Mouse (Mus musculus): ENCODE measurements around the gene Phc1. TPM values are rescaled to one million over a fixed set of nuclear protein-coding genes. Genes with fewer than 3 reads are reported as not detected.
"Not testable (repeated sequence)": the region's sequence is repeated elsewhere in the genome, so short reads cannot be mapped to it uniquely, and the experiment has no call there.

Gene Phc1
- total and polyA plus RNA-seq, 3 experiments, result 4.6 to 35.9 TPM; not detected in 1

GRCm38 (mm10) chr6:122387177-122388028 is 47.0 kb upstream of the Phc1 start:
- not testable (repeated sequence) for H3K9me3 ChIP-seq (replicated peaks; ENCODE audit: insufficient read depth, low read length)

GRCm38 (mm10) chr6:122385724-122386123 is 45.4 kb upstream of the Phc1 start:
- Histone ChIP-seq H3K79me2 (ENCODE audit: control insufficient read depth, insufficient read depth, low read length, poor library complexity) (no peaks in the 10 kb centered on the region), H3K4me1 (ENCODE audit: control insufficient read depth in 1 of 2, insufficient read depth in 2 of 2, low read length in 2 of 2) (peaks cover 9 to 20% of the 10 kb centered on the region in 2 experiments), H3K36me3 (ENCODE audit: control insufficient read depth in 1 of 2, insufficient read depth in 2 of 2, low read length in 2 of 2) (peaks cover 0 to 4% of the 10 kb centered on the region in 2 experiments; a peak in 2 of 4 replicates), H3K4me3 (ENCODE audit: control insufficient read depth in 1 of 2, insufficient read depth in 1 of 2, low read depth in 2 of 2, low read length in 2 of 2) (peak overlapping the region; percentile 14 to 51), H3K27ac (ENCODE audit: control insufficient read depth, low read depth, low read length) (peak overlapping the region; percentile 37), H3K9ac (ENCODE audit: control insufficient read depth, low read depth, low read length, poor library complexity, severe bottlenecking) (peak overlapping the region; percentile 54), H3K9me3 (replicated peaks; ENCODE audit: insufficient read depth, low read length) (no peaks in the 10 kb centered on the region), H3K27me3 (ENCODE audit: control insufficient read depth in 1 of 2, insufficient read depth in 2 of 2, low read length in 2 of 2) (no peaks in the 10 kb centered on the region)
- 0 out of 2 replicates have a peak, but pooled peaks have one; percentile 10 for TF ChIP-seq USF1 (IDR thresholded peaks at IDR 0.05; ENCODE audit: low read depth, low read length)
- TF ChIP-seq POLR2AphosphoS5 (IDR thresholded peaks at IDR 0.05; ENCODE audit: borderline replicate concordance, low read depth, low read length), result 0 out of 2 replicates have a peak, but pooled peaks have one; percentile 69
- no peak for TF ChIP-seq ZC3H11A (IDR thresholded peaks at IDR 0.05; ENCODE audit: low read depth, low read length)
- TF ChIP-seq TBP (IDR thresholded peaks at IDR 0.05; ENCODE audit: low read depth, low read length), result 0 out of 2 replicates have a peak, but pooled peaks have one; percentile 10
- TF ChIP-seq POLR2A (IDR thresholded peaks at IDR 0.05; ENCODE audit: control insufficient read depth in 1 of 2, insufficient read depth in 1 of 2, low read depth in 1 of 2, low read length in 2 of 2, poor library complexity in 1 of 2), result peak in 1 of 2 experiments; percentile 43; a peak in 2 of 4 replicates
- DNase-seq (ENCODE audit: low read depth, low spot score), result peak; percentile 45

More at GRCm38 (mm10) chr6:122387177-122388028, 47.0 kb upstream of the Phc1 start:
- H3K79me2 ChIP-seq (ENCODE audit: control insufficient read depth, insufficient read depth, low read length, poor library complexity); H3K4me3 ChIP-seq (ENCODE audit: control insufficient read depth in 1 of 2, insufficient read depth in 1 of 2, low read depth in 2 of 2, low read length in 2 of 2); H3K27me3 ChIP-seq (ENCODE audit: control insufficient read depth in 1 of 2, insufficient read depth in 2 of 2, low read length in 2 of 2); H3K36me3 ChIP-seq (ENCODE audit: control insufficient read depth in 1 of 2, insufficient read depth in 2 of 2, low read length in 2 of 2): not testable (repeated sequence)
- TF ChIP-seq MAX (IDR thresholded peaks at IDR 0.05; ENCODE audit: low read length) (peak; percentile 79), NRF1 (IDR thresholded peaks at IDR 0.05; ENCODE audit: insufficient read depth, low read depth, low read length, poor library complexity, severe bottlenecking) (0 out of 2 replicates have a peak, but pooled peaks have one; percentile 8), TBP (IDR thresholded peaks at IDR 0.05; ENCODE audit: low read depth, low read length) (peak; percentile 76), ETS1 (IDR thresholded peaks at IDR 0.05; ENCODE audit: low read depth, low read length) (peak; percentile 28; the same call in 1 of the 2 replicates), MYC (IDR thresholded peaks at IDR 0.05; ENCODE audit: low read depth, low read length) (peak; percentile 60; the same call in 1 of the 2 replicates), E2F4 (IDR thresholded peaks at IDR 0.05; ENCODE audit: borderline replicate concordance, low read depth, low read length) (0 out of 2 replicates have a peak, but pooled peaks have one; percentile 71)
- peak; percentile 47 for DNase-seq (ENCODE audit: low read depth, low spot score)
- H3K9ac ChIP-seq (ENCODE audit: control insufficient read depth, low read depth, low read length, poor library complexity, severe bottlenecking), result peak overlapping the region; percentile 44
- H3K27ac ChIP-seq (ENCODE audit: control insufficient read depth, low read depth, low read length), result peak overlapping the region; percentile 18
- peaks cover 9 to 24% of the 10 kb centered on the region in 2 experiments for H3K4me1 ChIP-seq (ENCODE audit: control insufficient read depth in 1 of 2, insufficient read depth in 2 of 2, low read length in 2 of 2)

GRCm38 (mm10) chr6:122384886-122385285 is 44.5 kb upstream of the Phc1 start:
- TF ChIP-seq SIN3A (IDR thresholded peaks at IDR 0.05; ENCODE audit: low read length) (0 out of 2 replicates have a peak, but pooled peaks have one; percentile 18), EP300 (IDR thresholded peaks at IDR 0.05; ENCODE audit: low read depth in 1 of 2, low read length in 2 of 2) (peak in 1 of 2 experiments; percentile 21; a peak in 1 of 4 replicates), JUND (IDR thresholded peaks at IDR 0.05; ENCODE audit: low read depth, low read length) (no peak)
- H3K9ac ChIP-seq (ENCODE audit: control insufficient read depth, low read depth, low read length, poor library complexity, severe bottlenecking), result peak overlapping the region; percentile 19; the same call in 1 of the 2 replicates
- peak overlapping the region; percentile 5 to 28 for H3K4me3 ChIP-seq (ENCODE audit: control insufficient read depth in 1 of 2, insufficient read depth in 1 of 2, low read depth in 2 of 2, low read length in 2 of 2)
- H3K36me3 ChIP-seq (ENCODE audit: control insufficient read depth in 1 of 2, insufficient read depth in 2 of 2, low read length in 2 of 2), result no peaks in the 10 kb centered on the region; a peak in 1 of 4 replicates
- DNase-seq (ENCODE audit: low read depth, low spot score), result peak; percentile 53
- H3K27me3 ChIP-seq (ENCODE audit: control insufficient read depth in 1 of 2, insufficient read depth in 2 of 2, low read length in 2 of 2), result no peaks in the 10 kb centered on the region
- H3K9me3 ChIP-seq (replicated peaks; ENCODE audit: insufficient read depth, low read length), result no peaks in the 10 kb centered on the region
- peak overlapping the region; percentile 14; the same call in 1 of the 2 replicates for H3K27ac ChIP-seq (ENCODE audit: control insufficient read depth, low read depth, low read length)
- H3K4me1 ChIP-seq (ENCODE audit: control insufficient read depth in 1 of 2, insufficient read depth in 2 of 2, low read length in 2 of 2), result peaks cover 6 to 17% of the 10 kb centered on the region in 2 experiments
- H3K79me2 ChIP-seq (ENCODE audit: control insufficient read depth, insufficient read depth, low read length, poor library complexity), result no peaks in the 10 kb centered on the region
